ENCODE assay signal across 30 mouse cellular contexts in genomic region chr1:157128219-157128618, GRCm38 (mm10). TPM values are rescaled to one million over a fixed set of nuclear protein-coding genes. Genes with fewer than 3 reads are reported as not detected.
DNase-seq lines count a peak whose midpoint lies in the region; ATAC-seq and TF ChIP-seq lines count a peak whose summit lies in the region.
"Had no signal": no experiment of that assay in that cellular context is flagged by ENCODE, and none has a peak within 500 bp of the region (broad histone marks: within the 10 kb centered on the region; RNA-seq: fewer than 3 reads in every experiment).

No protein-coding gene starts in this region.

- intact Hi-C loops in heart, postnatal 25 days (cut with DNase I), result no loop called here

- H3K27ac ChIP-seq in heart, embryonic 15.5 days, result peak overlapping the region; percentile 57; the same call in 1 of the 2 replicates
- H3K27ac ChIP-seq in lung, postnatal 0 days (ENCODE audit: low read length), result no peak overlapping the region
- H3K27ac ChIP-seq in forebrain, postnatal 0 days (ENCODE audit: low read depth, low read length), result no peak overlapping the region
- H3K27ac ChIP-seq: hindbrain, embryonic 10.5 days; kidney, embryonic 15.5 days; left cerebral cortex, adult 2 months; liver, embryonic 14.5 days; midbrain, embryonic 12.5 days; stomach, embryonic 15.5 days had no signal

- TF ChIP-seq EP300 in lung, postnatal 0 days (IDR thresholded peaks at IDR 0.05), result no peak

- H3K4me1 ChIP-seq in heart, embryonic 15.5 days (replicated peaks), result peaks cover 13% of the 10 kb centered on the region
- no peaks in the 10 kb centered on the region for H3K4me1 ChIP-seq in lung, postnatal 0 days (ENCODE audit: insufficient read depth, low read depth, low read length)
- no peaks in the 10 kb centered on the region for H3K4me1 ChIP-seq in forebrain, postnatal 0 days (ENCODE audit: insufficient read depth)
- H3K4me1 ChIP-seq: hindbrain, embryonic 10.5 days; kidney, embryonic 15.5 days; midbrain, embryonic 12.5 days; stomach, embryonic 15.5 days had no signal

- no peak overlapping the region for H3K4me2 ChIP-seq in heart, embryonic 15.5 days
- no peak overlapping the region for H3K4me2 ChIP-seq in lung, postnatal 0 days (replicated peaks; ENCODE audit: low read depth, low read length)
- H3K4me2 ChIP-seq in forebrain, postnatal 0 days (ENCODE audit: low read depth), result no peak overlapping the region
- H3K4me2 ChIP-seq: kidney, embryonic 15.5 days; midbrain, embryonic 12.5 days; stomach, embryonic 15.5 days had no signal

- ATAC-seq in heart, embryonic 15.5 days (replicated peaks; ENCODE audit: insufficient number of reproducible peaks, insufficient read depth, low FRiP score, low read depth), result peak; percentile 83; the same call in 1 of the 2 replicates
- peak; percentile 35; the same call in 1 of the 2 replicates for ATAC-seq in lung, postnatal 0 days
- ATAC-seq in forebrain, postnatal 0 days, result no peak
- ATAC-seq: forebrain, embryonic 14.5 days; hindbrain, embryonic 16.5 days; intestine, embryonic 16.5 days had no signal

- H3K9ac ChIP-seq in heart, embryonic 15.5 days, result no peak overlapping the region
- no peak overlapping the region for H3K9ac ChIP-seq in lung, postnatal 0 days (replicated peaks; ENCODE audit: low read depth)
- no peak overlapping the region for H3K9ac ChIP-seq in forebrain, postnatal 0 days
- H3K9ac ChIP-seq: kidney, embryonic 15.5 days; liver, embryonic 14.5 days; midbrain, embryonic 12.5 days; stomach, embryonic 15.5 days had no signal

- no peak overlapping the region for H3K4me3 ChIP-seq in heart, embryonic 15.5 days
- no peak overlapping the region for H3K4me3 ChIP-seq in lung, postnatal 0 days (ENCODE audit: low read depth, low read length)
- H3K4me3 ChIP-seq in forebrain, postnatal 0 days (ENCODE audit: low read depth, low read length), result no peak overlapping the region
- H3K4me3 ChIP-seq: hindbrain, embryonic 10.5 days; kidney, embryonic 15.5 days; left cerebral cortex, adult 2 months; midbrain, embryonic 12.5 days; stomach, embryonic 15.5 days had no signal

- H3K9me3 ChIP-seq in heart, embryonic 15.5 days (replicated peaks), result no peaks in the 10 kb centered on the region
- no peaks in the 10 kb centered on the region for H3K9me3 ChIP-seq in lung, postnatal 0 days (ENCODE audit: low read length)
- no peaks in the 10 kb centered on the region for H3K9me3 ChIP-seq in forebrain, postnatal 0 days (ENCODE audit: low read length)
- H3K9me3 ChIP-seq: hindbrain, embryonic 10.5 days; kidney, embryonic 15.5 days; midbrain, embryonic 12.5 days; stomach, embryonic 15.5 days had no signal

- peak; percentile 93 for DNase-seq in heart, adult 11 months
- no peak for DNase-seq in heart, postnatal 25 days (ENCODE audit: low spot score)
- peak; percentile 26 to 51 for DNase-seq in lung, adult 18-20 months
- no peak for DNase-seq in lung, postnatal 4 days
- peak; percentile 22 for DNase-seq in lung, postnatal 0 days (ENCODE audit: low spot score)
- DNase-seq in adrenal gland, adult 18-20 months (ENCODE audit: low spot score in 2 of 2), result no peak
- no peak for DNase-seq in forebrain, postnatal 0 days
- DNase-seq: adrenal gland, postnatal 36 days; cerebellum, adult 9-10 months; thymus, adult 18-20 months; thymus, postnatal 4 days had no signal

- H3K36me3 ChIP-seq in heart, embryonic 15.5 days, result no peaks in the 10 kb centered on the region
- H3K36me3 ChIP-seq in lung, postnatal 0 days (ENCODE audit: insufficient read depth, low read length), result no peaks in the 10 kb centered on the region
- H3K36me3 ChIP-seq in forebrain, postnatal 0 days (ENCODE audit: insufficient read depth), result no peaks in the 10 kb centered on the region
- H3K36me3 ChIP-seq: kidney, embryonic 15.5 days; stomach, embryonic 15.5 days had no signal

- TF ChIP-seq CTCF in lung, postnatal 0 days (IDR thresholded peaks at IDR 0.05), result no peak
- TF ChIP-seq CTCF in forebrain, postnatal 0 days (IDR thresholded peaks at IDR 0.05; ENCODE audit: low read depth), result no peak

- 78% methylated on average over 2 of the region's 2 CpGs for WGBS in heart, embryonic 15.5 days
- 91% methylated on average over 2 of the region's 2 CpGs for WGBS in lung, postnatal 0 days
- WGBS in forebrain, postnatal 0 days, result 98% methylated on average over 2 of the region's 2 CpGs

- no peaks in the 10 kb centered on the region for H3K27me3 ChIP-seq in heart, embryonic 15.5 days
- H3K27me3 ChIP-seq in lung, postnatal 0 days (replicated peaks; ENCODE audit: insufficient read depth, low read length), result no peaks in the 10 kb centered on the region
- H3K27me3 ChIP-seq in forebrain, postnatal 0 days (ENCODE audit: insufficient read depth, low read length), result no peaks in the 10 kb centered on the region
- H3K27me3 ChIP-seq: kidney, embryonic 15.5 days; midbrain, embryonic 12.5 days; stomach, embryonic 15.5 days had no signal

RNA-seq across cellular contexts. Expression of gene Tex35, which starts 19.7 kb away (rescaled TPM):
- total RNA-seq in heart, postnatal 25 days (2021), result not detected
- polyA plus RNA-seq in heart, embryonic 15.5 days (2015; fragmentation: Nextera tagmentation; extraction: Ambion mirVana), result not detected in 2 replicates
- polyA plus RNA-seq in lung, postnatal 0 days (2015; fragmentation: Nextera tagmentation; extraction: Ambion mirVana), result not detected in 2 replicates
- not detected for total RNA-seq in adrenal gland, adult 18-20 months (2021)
- total RNA-seq in forebrain, postnatal 0 days (2014; rRNA removed), result not detected in 2 replicates
- 0.21 TPM in 1 of 2 replicates, not detected in the other for polyA plus RNA-seq in forebrain, postnatal 0 days (2015; fragmentation: Nextera tagmentation; extraction: Ambion mirVana)
- total RNA-seq: adrenal gland, postnatal 36 days; gastrocnemius, adult 8-10 months; layer of hippocampus, postnatal 10 days; left cerebral cortex, adult 2 months; left cerebral cortex, postnatal 36 days; megakaryocyte progenitor cell, adult 5-6 weeks; monocyte, adult 5-6 weeks; neutrophil, adult 5-6 weeks had no signal
- polyA plus RNA-seq: embryonic facial prominence, embryonic 14.5 days; forebrain, embryonic 14.5 days; hindbrain, embryonic 10.5 days; hindbrain, embryonic 16.5 days; intestine, embryonic 16.5 days; kidney, embryonic 15.5 days; large intestine, adult 2 months; limb, embryonic 14.5 days; liver, embryonic 14.5 days; midbrain, embryonic 12.5 days; stomach, embryonic 15.5 days had no signal

Comparison
In these comparisons a context has a peak if more than half of its experiments do, and no peak if none do; other contexts are left out.
1. DNase-seq: peak in heart, adult 11 months (single experiment), lung, adult 18-20 months (2 of 2) and lung, postnatal 0 days (single experiment); none in heart, postnatal 25 days (single experiment), lung, postnatal 4 days (0 of 2), adrenal gland, adult 18-20 months (0 of 2) and forebrain, postnatal 0 days (single experiment).